21 mouse cellular contexts compared by ENCODE assay signal in the genomic region with DNA sequence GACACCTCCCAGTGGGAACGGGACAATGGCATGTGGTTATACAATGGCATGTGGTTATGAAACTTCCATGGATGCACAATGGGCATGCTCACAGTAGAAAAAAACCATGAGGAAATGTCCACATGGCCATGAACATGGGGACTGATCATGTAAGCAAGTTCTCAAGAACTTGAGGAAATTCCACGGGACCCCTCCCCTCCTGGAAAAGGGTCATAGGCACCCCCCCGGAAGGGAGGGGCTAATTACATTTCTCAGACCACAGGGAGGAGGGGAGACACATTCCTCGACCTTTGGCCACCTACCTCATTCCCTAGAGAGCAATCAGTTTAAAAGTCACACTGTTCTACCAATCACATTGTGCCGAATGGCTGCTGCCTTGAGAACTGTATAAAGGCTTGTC.
DNase-seq lines count a peak whose midpoint lies in the region; ATAC-seq lines count a peak whose summit lies in the region.
"Had no signal": no experiment of that assay in that cellular context is flagged by ENCODE, and none has a peak within 500 bp of the region (broad histone marks: within the 10 kb centered on the region; RNA-seq: fewer than 3 reads in every experiment).

No protein-coding gene starts in this region.

- 29% methylated on average over 5 of the region's 5 CpGs for WGBS in kidney, embryonic 15.5 days

- H3K4me2 ChIP-seq in kidney, embryonic 15.5 days, result no peak overlapping the region
- H3K4me2 ChIP-seq: embryonic facial prominence, embryonic 15.5 days; forebrain, embryonic 15.5 days; heart, embryonic 11.5 days; hindbrain, embryonic 13.5 days; midbrain, embryonic 12.5 days; neural tube, embryonic 15.5 days had no signal

- no peaks in the 10 kb centered on the region for H3K9me3 ChIP-seq in kidney, embryonic 15.5 days (replicated peaks)
- H3K9me3 ChIP-seq: embryonic facial prominence, embryonic 15.5 days; forebrain, embryonic 15.5 days; hindbrain, embryonic 13.5 days; midbrain, embryonic 12.5 days; neural tube, embryonic 15.5 days had no signal

- H3K9ac ChIP-seq in kidney, embryonic 15.5 days, result no peak overlapping the region
- H3K9ac ChIP-seq: embryonic facial prominence, embryonic 15.5 days; forebrain, embryonic 15.5 days; hindbrain, embryonic 13.5 days; liver, postnatal 0 days; midbrain, embryonic 12.5 days; neural tube, embryonic 15.5 days had no signal

- intact Hi-C loops in heart, postnatal 25 days (cut with DNase I), result no loop called here

- H3K27ac ChIP-seq in kidney, embryonic 15.5 days, result no peak overlapping the region
- H3K27ac ChIP-seq: embryonic facial prominence, embryonic 15.5 days; forebrain, embryonic 15.5 days; hindbrain, embryonic 13.5 days; midbrain, embryonic 12.5 days; neural tube, embryonic 15.5 days had no signal

- H3K4me3 ChIP-seq in kidney, embryonic 15.5 days (replicated peaks), result no peak overlapping the region
- H3K4me3 ChIP-seq: embryonic facial prominence, embryonic 15.5 days; forebrain, embryonic 15.5 days; hindbrain, embryonic 13.5 days; midbrain, embryonic 12.5 days; neural tube, embryonic 15.5 days had no signal

- no peaks in the 10 kb centered on the region for H3K27me3 ChIP-seq in kidney, embryonic 15.5 days
- H3K27me3 ChIP-seq: embryonic facial prominence, embryonic 15.5 days; forebrain, embryonic 15.5 days; hindbrain, embryonic 13.5 days; midbrain, embryonic 12.5 days; neural tube, embryonic 15.5 days had no signal

- 0 out of 2 replicates have a peak, but pooled peaks have one; percentile 52 for ATAC-seq in kidney, embryonic 15.5 days (replicated peaks; ENCODE audit: low FRiP score)
- ATAC-seq: forebrain, embryonic 15.5 days; liver, postnatal 0 days had no signal

- peaks cover 3% of the 10 kb centered on the region; the same call in 1 of the 2 replicates for H3K4me1 ChIP-seq in kidney, embryonic 15.5 days
- H3K4me1 ChIP-seq: embryonic facial prominence, embryonic 15.5 days; forebrain, embryonic 15.5 days; hindbrain, embryonic 13.5 days; midbrain, embryonic 12.5 days; neural tube, embryonic 15.5 days had no signal

- DNase-seq in heart, adult 11 months, result peak; percentile 94
- DNase-seq in heart, postnatal 25 days (ENCODE audit: low spot score), result no peak
- no peak for DNase-seq in kidney, postnatal 36 days
- DNase-seq in embryo, embryonic 10 days (ENCODE audit: low spot score), result peak; percentile 43
- peak; percentile 61 for DNase-seq in mesoderm, embryonic 11.5 days (ENCODE audit: low read depth, low spot score)
- DNase-seq in right cerebral cortex, postnatal 4 days, result no peak
- DNase-seq in layer of hippocampus, adult 18-20 months (ENCODE audit: low spot score in 2 of 2), result no peak
- DNase-seq: adrenal gland, adult 2 months; cerebellum, adult 18-20 months; cerebellum, postnatal 14 days; gastrocnemius, postnatal 36 days; liver, postnatal 0 days; lung, postnatal 10 days; spleen, adult 18-20 months had no signal

- H3K36me3 ChIP-seq in kidney, embryonic 15.5 days, result no peaks in the 10 kb centered on the region
- H3K36me3 ChIP-seq: embryonic facial prominence, embryonic 15.5 days; forebrain, embryonic 15.5 days; hindbrain, embryonic 13.5 days; midbrain, embryonic 12.5 days; neural tube, embryonic 15.5 days had no signal

Comparison
In these comparisons a context has a peak if more than half of its experiments do, and no peak if none do; other contexts are left out.
1. DNase-seq: peak in heart, adult 11 months (single experiment), embryo, embryonic 10 days (single experiment) and mesoderm, embryonic 11.5 days (single experiment); none in heart, postnatal 25 days (single experiment), kidney, postnatal 36 days (0 of 2), right cerebral cortex, postnatal 4 days (single experiment) and layer of hippocampus, adult 18-20 months (0 of 2).